Mouse (Mus musculus) erythroblast, embryonic 14.5 days (primary cell): ENCODE measurements around the gene Cenpt.

Experiments
- GATA1 ChIP-seq: IDR thresholded peaks from 2 replicates; pipeline ENCODE4 v1.6.1; 2012; ENCODE audit warnings: low read length, inconsistent platforms, mixed read lengths
- TAL1 ChIP-seq: IDR thresholded peaks from 3 replicates; pipeline ENCODE4 v1.6.1; 2012; ENCODE audit warnings: low read length, inconsistent platforms, mixed read lengths

GRCm38 (mm10) chr8:105805346-105805745, 47.7 kb downstream of the Cenpt start:
- TF ChIP-seq TAL1 = no peak
- TF ChIP-seq GATA1 = no peak
